Mouse (Mus musculus) thymus, postnatal 25 days (tissue): ENCODE measurements around the gene Pik3ip1.

ENCODE experiments used
- DNase-seq: peaks from one replicate; pipeline ENCODE4 v3.0.0; 2022

Pik3ip1 gene

GRCm38 (mm10) chr11:3337961-3338360, 7.8 kb downstream of the Pik3ip1 start:
- DNase-seq: no peak

- DNase-seq: no peak
Observed at GRCm38 (mm10) chr11:3341476-3341875, 11.3 kb downstream of the Pik3ip1 start.

GRCm38 (mm10) chr11:3344916-3345315, 14.7 kb downstream of the Pik3ip1 start:
- DNase-seq: no peak

DNA sequence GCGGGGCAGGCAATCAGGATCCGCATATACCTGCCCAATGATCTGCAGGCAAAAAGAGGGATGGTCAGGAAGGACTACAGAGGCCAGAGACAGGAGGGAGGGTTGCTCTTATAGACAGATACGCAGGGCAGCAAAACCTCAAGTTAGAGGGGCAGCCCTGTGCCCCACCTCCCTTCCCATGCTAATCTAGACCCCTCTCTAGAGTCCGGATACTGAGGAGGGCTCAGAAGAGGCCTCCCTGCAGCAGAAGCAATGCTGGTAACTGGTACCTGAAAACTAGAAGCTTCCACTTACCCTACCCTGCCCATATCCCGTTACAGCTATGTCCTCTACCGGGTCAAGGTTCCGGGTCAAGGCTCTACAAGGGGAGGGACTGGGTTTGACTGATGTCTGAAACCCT, 16.1 kb downstream of the Pik3ip1 start:
- DNase-seq: no peak

DNA sequence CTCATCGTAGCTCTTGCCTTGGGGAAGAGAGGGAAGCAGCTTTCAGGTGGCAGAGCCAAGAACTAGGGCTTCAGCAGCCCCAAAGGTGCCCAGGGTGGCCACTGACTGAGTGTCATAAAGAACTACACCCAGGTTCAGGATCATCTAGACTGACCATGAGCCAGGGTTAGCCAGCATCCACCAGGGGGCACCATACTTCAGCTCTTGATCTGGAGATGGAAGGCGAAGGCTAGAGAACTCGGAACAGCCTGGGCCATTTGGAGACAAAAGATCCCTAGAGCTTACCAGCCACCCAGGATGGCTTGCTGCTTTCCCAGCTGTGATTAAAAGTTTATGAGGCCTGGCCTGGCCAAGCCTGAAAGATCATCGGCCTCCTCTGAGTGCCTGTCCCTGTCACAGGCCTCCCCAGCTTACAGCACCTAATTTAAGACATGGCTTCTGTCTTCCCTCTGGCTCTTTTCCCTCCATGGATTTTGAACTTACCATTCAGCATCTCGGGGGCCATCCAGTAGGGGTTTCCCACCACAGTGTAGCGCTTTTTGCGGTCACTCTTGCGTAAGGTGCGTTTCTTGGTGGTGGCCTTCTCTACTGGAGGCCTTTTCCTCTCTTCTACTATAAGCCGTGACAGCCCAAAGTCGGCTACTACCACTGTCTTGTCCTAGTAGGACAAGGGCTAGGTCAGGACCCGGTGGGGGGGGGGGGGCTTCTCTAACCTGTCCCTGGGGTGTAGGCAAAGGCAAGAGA, 17.1 kb downstream of the Pik3ip1 start:
- DNase-seq: peak; percentile 85

- no peak for DNase-seq
Observed at GRCm38 (mm10) chr11:3347835-3348195, 17.6 kb downstream of the Pik3ip1 start.

GRCm38 (mm10) chr11:3348576-3349342, 18.6 kb downstream of the Pik3ip1 start:
- DNase-seq: no peak

- no peak for DNase-seq
Observed at GRCm38 (mm10) chr11:3349343-3349695, 19.1 kb downstream of the Pik3ip1 start.

DNA sequence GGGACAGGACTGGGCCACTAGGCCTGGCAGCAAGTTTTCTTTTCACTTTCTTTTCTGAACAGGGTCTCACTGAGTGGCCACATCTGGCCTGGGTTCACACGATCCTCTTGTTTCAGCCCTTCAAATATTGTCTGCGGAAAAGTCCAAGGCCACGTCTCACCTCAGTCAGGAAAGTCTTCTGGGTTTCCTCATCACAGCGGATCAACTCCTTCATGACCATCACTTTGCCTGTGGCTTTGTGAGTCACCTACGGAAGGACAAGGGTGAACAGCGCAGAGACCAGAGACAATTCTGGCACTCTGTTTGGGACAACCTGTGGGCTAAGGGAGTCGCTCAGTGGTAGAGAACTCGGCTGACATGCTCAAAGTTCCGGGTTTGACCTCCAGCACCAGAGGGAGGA, 21.9 kb downstream of the Pik3ip1 start:
- no peak for DNase-seq

GRCm38 (mm10) chr11:3352990-3353585, 22.9 kb downstream of the Pik3ip1 start:
- peak; percentile 65 for DNase-seq

GRCm38 (mm10) chr11:3362854-3363253, 32.7 kb downstream of the Pik3ip1 start:
- DNase-seq: no peak

DNA sequence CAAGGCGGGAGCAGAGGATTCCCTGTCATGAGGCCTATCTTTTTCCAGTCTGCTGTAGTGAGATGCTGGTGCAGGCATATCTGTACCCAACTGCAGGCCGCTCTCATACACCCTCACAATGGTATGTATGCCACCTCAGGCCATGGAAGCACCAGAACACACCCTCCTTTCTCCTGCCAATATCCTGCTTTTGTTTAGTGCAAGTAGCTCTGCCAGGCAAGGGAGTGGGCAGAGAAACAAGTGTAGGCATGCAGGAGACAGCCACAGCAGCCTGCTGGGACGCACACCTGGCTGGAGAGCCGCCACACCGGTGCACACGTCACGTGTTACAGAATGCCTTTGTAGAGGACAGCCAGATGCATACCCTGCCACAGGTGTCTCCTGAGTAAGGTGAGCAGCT, 36.2 kb downstream of the Pik3ip1 start:
- no peak for DNase-seq

GRCm38 (mm10) chr11:3368983-3369382, 38.8 kb downstream of the Pik3ip1 start:
- DNase-seq: no peak

DNA sequence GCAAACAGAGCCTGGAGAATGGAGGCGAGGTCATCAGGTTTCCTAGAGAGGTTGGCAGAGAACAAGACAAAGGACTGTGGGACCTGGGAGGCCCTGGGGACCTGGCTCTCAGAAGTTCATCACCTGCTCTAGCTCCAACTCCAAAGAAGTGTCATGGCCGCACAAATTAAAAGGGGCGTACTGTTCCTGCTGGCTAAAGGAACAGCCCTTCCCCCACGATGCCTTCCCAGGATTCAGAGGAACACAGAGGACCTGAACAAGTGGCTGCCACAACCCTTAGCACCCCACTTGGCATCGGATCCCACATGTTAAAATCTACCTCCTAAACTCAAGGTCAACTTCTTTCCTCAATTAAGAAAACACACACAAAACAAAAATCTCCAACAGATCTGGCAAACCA, 39.2 kb downstream of the Pik3ip1 start:
- DNase-seq: no peak

DNA sequence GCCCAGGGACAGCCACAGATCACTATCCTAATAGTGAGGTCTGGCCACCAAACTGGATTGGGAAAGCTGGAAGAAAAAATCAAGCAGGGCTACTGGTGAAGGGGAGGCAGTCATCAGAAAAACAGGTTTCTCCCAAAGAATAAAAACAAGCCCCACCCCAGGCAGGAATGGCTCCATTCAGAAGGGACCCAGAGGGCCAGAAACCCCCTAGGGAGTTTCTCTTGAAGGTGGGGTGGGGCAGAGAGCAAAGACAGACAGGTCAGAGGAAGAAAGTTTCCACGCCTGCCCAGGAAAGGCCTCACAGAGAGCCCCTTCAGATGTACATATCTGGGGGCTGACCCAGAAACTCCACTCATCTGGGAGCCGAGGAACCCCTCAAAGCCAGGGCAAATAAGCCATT, 40.0 kb downstream of the Pik3ip1 start:
- no peak for DNase-seq

DNA sequence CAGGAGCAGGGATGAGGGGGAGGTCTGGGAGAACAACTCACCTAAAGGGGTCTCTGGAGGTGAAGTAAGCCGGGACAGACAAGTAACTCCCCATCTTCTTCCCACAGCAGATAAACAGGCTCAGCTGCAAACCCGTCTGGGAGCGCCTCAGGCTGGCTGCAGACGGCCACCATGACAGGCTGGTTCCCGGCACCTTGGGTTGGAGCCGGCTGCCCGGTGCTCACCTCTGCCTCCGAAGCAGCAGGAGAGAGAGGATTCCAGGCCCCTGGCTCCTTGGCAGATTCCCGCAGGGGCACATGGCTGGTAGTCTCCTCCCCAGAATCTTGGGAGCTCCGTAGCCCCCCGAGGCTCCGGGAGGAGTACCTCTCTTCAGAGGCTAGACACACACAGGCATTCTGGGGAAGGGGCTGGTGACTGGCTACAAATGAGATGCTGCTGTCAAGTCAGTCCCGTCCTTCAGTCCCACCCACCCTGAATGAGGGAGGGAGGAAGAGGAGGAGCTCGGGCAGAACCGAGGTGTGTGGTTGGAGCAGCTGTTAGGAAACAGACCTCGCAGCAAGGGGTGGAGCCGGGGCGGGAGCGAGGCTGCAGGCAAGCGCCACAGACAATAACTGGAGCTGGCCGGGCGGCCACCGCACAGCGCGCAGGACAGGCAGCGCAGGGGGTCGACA, 40.9 kb downstream of the Pik3ip1 start:
- DNase-seq: peak; percentile 68

DNA sequence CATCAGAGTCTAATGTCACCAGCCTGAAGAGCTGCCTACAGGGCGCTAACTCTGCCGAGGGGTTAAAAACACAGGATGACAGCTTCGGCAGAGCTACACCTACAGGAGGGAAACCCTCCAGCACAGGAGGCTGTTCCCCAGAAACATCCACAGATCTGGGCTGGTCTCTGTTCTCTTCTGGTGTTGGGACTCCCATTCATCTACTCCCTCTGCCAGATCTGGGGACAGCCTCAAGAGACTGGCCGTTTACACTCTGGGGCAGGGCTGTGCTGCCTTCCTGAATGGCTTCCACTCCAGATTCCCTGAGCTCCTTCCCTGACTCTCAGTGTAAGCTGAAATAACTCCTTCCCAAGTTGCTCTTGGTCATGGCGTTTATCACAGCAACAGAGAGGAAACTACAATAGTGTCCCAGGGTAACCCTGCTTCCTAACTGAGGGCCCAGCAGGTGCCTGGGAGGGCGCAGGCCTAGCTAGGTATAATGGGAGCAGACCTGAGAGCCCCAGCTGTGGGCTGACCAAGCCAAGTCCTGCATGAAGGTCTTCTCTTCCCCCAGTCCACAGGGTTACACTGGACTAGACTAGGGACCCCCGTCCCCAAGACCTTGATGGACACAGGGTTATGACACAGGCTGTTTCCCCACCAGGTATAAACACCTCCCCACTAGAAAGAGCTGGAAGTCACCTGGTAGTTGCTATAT, 41.5 kb downstream of the Pik3ip1 start:
- DNase-seq: no peak

DNA sequence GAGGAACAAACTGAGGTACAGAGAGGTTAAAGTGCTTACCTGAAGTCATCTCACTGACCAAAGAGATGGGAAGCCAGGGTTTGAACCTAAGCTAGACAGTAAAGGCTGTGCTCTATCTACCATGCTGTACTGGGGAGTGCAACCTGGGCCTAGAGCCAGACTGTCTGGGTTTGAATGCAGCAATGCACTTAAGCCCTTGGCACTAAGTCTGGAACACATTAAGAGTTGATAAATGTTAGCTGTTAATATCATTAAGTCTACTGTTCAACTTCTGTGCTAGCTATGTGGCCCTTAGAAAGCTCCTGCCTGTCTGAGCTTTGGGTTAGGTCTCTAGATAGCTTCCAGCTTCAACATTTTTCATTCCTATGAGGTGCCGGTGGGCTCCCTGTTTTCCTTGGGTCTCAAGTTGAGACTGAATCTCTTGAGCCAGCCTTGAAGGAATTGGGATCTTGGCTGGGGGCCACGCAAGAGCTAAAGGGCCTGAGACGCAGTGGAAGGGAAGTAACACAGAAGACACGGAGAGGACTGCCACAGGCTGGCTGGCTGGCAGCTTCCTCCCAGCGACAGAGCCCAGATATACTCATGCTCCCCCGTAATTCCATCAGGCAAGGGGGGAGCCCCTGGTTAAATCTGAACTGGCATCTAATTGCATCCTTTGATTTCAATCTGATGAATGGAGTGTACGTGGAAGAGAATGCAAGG, 43.5 kb downstream of the Pik3ip1 start:
- no peak for DNase-seq

GRCm38 (mm10) chr11:3374293-3374645, 44.1 kb downstream of the Pik3ip1 start:
- DNase-seq: no peak

- DNase-seq: no peak
Observed at GRCm38 (mm10) chr11:3374741-3375140, 44.5 kb downstream of the Pik3ip1 start.

GRCm38 (mm10) chr11:3379427-3379826, 49.2 kb downstream of the Pik3ip1 start:
- no peak for DNase-seq

- no peak for DNase-seq
Observed at GRCm38 (mm10) chr11:3381148-3381814, 51.1 kb downstream of the Pik3ip1 start.
